Mouse (Mus musculus) heart, adult 2 months (tissue): ENCODE measurements at regions not wholly inside any gene's neighbourhood (a gene's known extent, or its start where the extent isn't known, plus 50 kb on each side); places are given as distances from the start of the nearest gene placed in this dataset.

Experiments
- DNase-seq, 2 experiments: peaks; one replicate each; pipeline ENCODE4 v3.0.0; 2021
- H3K27ac ChIP-seq: fragments of 200-600 bp; 2 replicates; pipeline ENCODE4 v1.8.1; 2022
- H3K27me3 ChIP-seq: fragments of 200-500 bp; 2 replicates; pipeline ENCODE4 v1.6.1; 2012; ENCODE audit warnings: mild to moderate bottlenecking, low read length, inconsistent platforms, mixed read lengths; ENCODE audit not compliant: control insufficient read depth, insufficient read depth
- H3K36me3 ChIP-seq: fragments of 200-500 bp; 2 replicates; pipeline ENCODE4 v1.6.1; 2012; ENCODE audit warnings: low read length, inconsistent platforms; ENCODE audit not compliant: control insufficient read depth, insufficient read depth
- H3K4me1 ChIP-seq: fragments of 200-500 bp; 2 replicates; pipeline ENCODE4 v1.6.1; 2011; ENCODE audit warnings: low read length; ENCODE audit not compliant: control insufficient read depth, insufficient read depth
- H3K4me3 ChIP-seq: fragments of 200-600 bp; 2 replicates; pipeline ENCODE4 v1.8.1; 2022
- H3K79me2 ChIP-seq: fragments of 200-500 bp; replicated peaks from 2 replicates; pipeline ENCODE4 v1.6.1; 2012; ENCODE audit warnings: mild to moderate bottlenecking, inconsistent platforms, low read length, moderate library complexity, mixed read lengths; ENCODE audit not compliant: control insufficient read depth, insufficient read depth
- H3K9ac ChIP-seq: fragments of 200-500 bp; 2 replicates; pipeline ENCODE4 v1.6.1; 2012; ENCODE audit warnings: low read depth, mild to moderate bottlenecking, control low read depth, inconsistent platforms, low read length, mixed read lengths
- CTCF ChIP-seq: fragments of 200-600 bp; IDR thresholded peaks from 2 replicates; pipeline ENCODE4 v1.8.1; 2022; ENCODE audit warnings: antibody characterized with exemption, mild to moderate bottlenecking, moderate library complexity
- EP300 ChIP-seq: fragments of 200-500 bp; IDR thresholded peaks from 2 replicates; pipeline ENCODE4 v1.6.1; 2011; ENCODE audit warnings: low read depth, low read length, control low read depth; ENCODE audit not compliant: insufficient read depth
- POLR2A ChIP-seq: fragments of 200-500 bp; IDR thresholded peaks from 2 replicates; pipeline ENCODE4 v1.6.1; 2011; ENCODE audit warnings: mild to moderate bottlenecking, low read depth, low read length, control low read depth; ENCODE audit not compliant: insufficient read depth
- WGBS: fragments of 180-500 bp; shearing (Covaris S2); methylation state at CpG from one replicate; pipeline ENCODE4 v1.1.7; 2018; 5-methylcytosine and 5-hydroxymethylcytosine counted together
- intact Hi-C: fragments of 180-260 bp; cut with DNase I; formaldehyde crosslinking; loops from one replicate; pipeline ENCODE4 v1.15.1; 2025

DNA sequence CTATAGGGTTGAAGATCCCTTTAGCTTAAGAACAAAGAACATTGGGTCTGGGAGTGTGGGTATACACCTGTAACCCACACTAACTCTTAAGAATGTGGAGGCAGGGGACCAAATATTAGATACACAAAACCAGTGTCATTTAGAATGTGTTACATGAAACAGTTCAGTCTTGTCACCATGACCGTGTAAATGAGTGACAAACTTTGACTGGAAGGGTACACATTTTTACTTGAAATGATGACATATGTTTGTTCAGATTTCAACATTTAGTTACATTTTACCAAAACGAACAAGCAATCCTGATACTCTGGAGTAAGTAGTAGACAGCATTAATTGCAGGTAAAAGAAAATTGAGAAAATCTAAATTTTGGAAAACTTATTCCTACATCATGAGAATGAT is 356.0 kb upstream of the Mtpn start:
- no peak overlapping the region for H3K4me3 ChIP-seq
- no peaks in the 10 kb centered on the region for H3K27me3 ChIP-seq
- no peaks in the 10 kb centered on the region for H3K4me1 ChIP-seq
- intact Hi-C loops: no loop called here
- H3K36me3 ChIP-seq: no peaks in the 10 kb centered on the region
- no peak overlapping the region for H3K9ac ChIP-seq
- no peak for DNase-seq
- H3K27ac ChIP-seq: no peak overlapping the region
- WGBS: 84% methylated on average over 2 of the region's 2 CpGs
- no peaks in the 10 kb centered on the region for H3K79me2 ChIP-seq
- TF ChIP-seq EP300: no peak
- no peak for TF ChIP-seq CTCF
- no peak for TF ChIP-seq POLR2A

- Histone ChIP-seq H3K9ac (no peak overlapping the region), H3K27ac (no peak overlapping the region), H3K4me1 (no peaks in the 10 kb centered on the region), H3K79me2 (no peaks in the 10 kb centered on the region), H3K4me3 (no peak overlapping the region), H3K27me3 (peaks cover 1% of the 10 kb centered on the region; the same call in 1 of the 2 replicates), H3K36me3 (no peaks in the 10 kb centered on the region)
- no peak for TF ChIP-seq POLR2A
- no peak for TF ChIP-seq EP300
- DNase-seq: no peak
- intact Hi-C loops: no loop called here
- WGBS: 86% methylated on average over 6 of the region's 6 CpGs
These were observed 335.0 kb upstream of the Mtpn start for GRCm38 (mm10) chr6:35874671-35875070.

DNA sequence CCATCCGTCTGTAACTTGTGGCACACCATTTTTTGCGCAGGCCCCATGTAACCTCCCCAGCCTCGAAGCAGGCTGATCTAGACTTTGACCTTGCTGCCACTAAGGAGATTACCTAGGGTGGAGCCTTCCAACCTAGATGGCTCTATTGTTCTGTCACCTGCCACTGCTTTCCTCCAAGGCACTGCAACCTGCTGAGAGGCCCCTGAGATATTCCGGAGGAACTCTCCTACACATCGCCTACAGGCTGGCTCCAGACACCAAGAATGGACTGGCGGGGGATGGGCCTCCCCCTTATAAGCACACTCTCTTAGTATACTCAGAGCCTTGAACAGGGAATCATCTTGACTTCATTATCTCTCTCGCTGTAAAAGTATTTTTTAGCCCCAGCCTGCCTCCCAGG is 331.7 kb upstream of the Mtpn start:
- Histone ChIP-seq H3K27me3 (no peaks in the 10 kb centered on the region), H3K4me1 (no peaks in the 10 kb centered on the region), H3K4me3 (no peak overlapping the region), H3K9ac (no peak overlapping the region), H3K27ac (no peak overlapping the region), H3K79me2 (no peaks in the 10 kb centered on the region), H3K36me3 (no peaks in the 10 kb centered on the region)
- 73% methylated on average over 7 of the region's 7 CpGs for WGBS
- TF ChIP-seq EP300 (no peak), CTCF (no peak), POLR2A (no peak)
- DNase-seq: no peak
- intact Hi-C loops: no loop called here

- intact Hi-C loops: no loop called here
- no peak for DNase-seq
- TF ChIP-seq POLR2A (no peak), CTCF (no peak), EP300 (no peak)
- 79% methylated on average over 6 of the region's 6 CpGs for WGBS
- Histone ChIP-seq H3K36me3 (no peaks in the 10 kb centered on the region), H3K9ac (no peak overlapping the region), H3K4me1 (no peaks in the 10 kb centered on the region), H3K79me2 (no peaks in the 10 kb centered on the region), H3K4me3 (no peak overlapping the region), H3K27ac (no peak overlapping the region), H3K27me3 (no peaks in the 10 kb centered on the region)
These were observed 324.5 kb upstream of the Mtpn start for GRCm38 (mm10) chr6:35864218-35864617.

DNA sequence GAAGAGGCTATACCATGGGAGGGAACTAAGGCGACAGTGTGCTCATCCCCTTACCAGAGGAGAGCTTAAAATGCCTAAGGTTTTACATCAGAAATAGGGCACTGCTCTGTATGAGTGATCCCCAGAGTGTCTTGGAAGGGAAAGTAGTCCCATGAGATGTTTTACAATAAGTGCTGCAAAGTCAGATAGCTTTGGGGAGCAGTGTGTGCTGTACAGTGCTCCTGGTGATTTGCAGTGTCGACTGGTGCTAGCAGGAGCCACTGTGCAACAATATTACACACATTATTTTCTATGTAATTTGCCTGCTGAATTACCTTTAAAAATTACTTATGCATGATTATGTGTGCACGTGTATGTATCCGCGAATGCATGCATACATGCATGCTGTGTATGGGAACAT is 314.3 kb upstream of the Mtpn start:
- Histone ChIP-seq H3K4me3 (no peak overlapping the region), H3K79me2 (no peaks in the 10 kb centered on the region), H3K4me1 (no peaks in the 10 kb centered on the region), H3K36me3 (no peaks in the 10 kb centered on the region), H3K27me3 (no peaks in the 10 kb centered on the region), H3K27ac (no peak overlapping the region), H3K9ac (no peak overlapping the region)
- WGBS: 85% methylated on average over 5 of the region's 5 CpGs
- TF ChIP-seq EP300 (no peak), POLR2A (no peak), CTCF (no peak)
- intact Hi-C loops: no loop called here
- no peak for DNase-seq

GRCm38 (mm10) chr6:35816657-35817056 is 277.0 kb upstream of the Mtpn start:
- no peaks in the 10 kb centered on the region for H3K4me1 ChIP-seq
- intact Hi-C loops: no loop called here
- H3K27me3 ChIP-seq: no peaks in the 10 kb centered on the region
- H3K36me3 ChIP-seq: no peaks in the 10 kb centered on the region
- H3K79me2 ChIP-seq: no peaks in the 10 kb centered on the region
- H3K4me3 ChIP-seq: no peak overlapping the region
- no peak overlapping the region for H3K9ac ChIP-seq
- 85% methylated on average over 16 of the region's 16 CpGs for WGBS
- H3K27ac ChIP-seq: no peak overlapping the region
- no peak for DNase-seq
- TF ChIP-seq POLR2A (no peak), CTCF (no peak), EP300 (no peak)

DNA sequence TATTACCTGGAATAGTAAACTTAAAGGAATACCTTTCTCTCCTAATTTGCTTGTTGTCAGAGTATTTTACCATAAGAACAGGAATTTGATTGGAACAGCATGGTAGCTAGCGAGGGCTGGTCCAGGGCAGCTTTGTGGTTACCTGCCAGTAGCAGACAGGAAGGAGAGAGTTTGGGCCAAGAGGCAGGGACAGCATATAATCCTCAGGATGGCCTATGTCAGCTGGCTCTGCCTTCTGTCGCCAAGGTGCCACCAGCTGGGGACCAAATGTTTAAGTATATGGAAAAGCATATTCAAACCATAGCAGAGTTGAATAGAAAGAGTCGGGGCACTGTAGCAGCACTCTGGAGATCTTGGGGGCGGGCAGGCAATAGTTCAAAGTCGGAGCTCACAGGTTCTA is 274.8 kb upstream of the Mtpn start:
- TF ChIP-seq CTCF: no peak
- TF ChIP-seq POLR2A: no peak
- TF ChIP-seq EP300: no peak
- H3K4me1 ChIP-seq: no peaks in the 10 kb centered on the region
- WGBS: 75% methylated on average over 5 of the region's 5 CpGs
- H3K27ac ChIP-seq: no peak overlapping the region
- H3K36me3 ChIP-seq: no peaks in the 10 kb centered on the region
- no peak overlapping the region for H3K9ac ChIP-seq
- no peak overlapping the region for H3K4me3 ChIP-seq
- intact Hi-C loops: no loop called here
- H3K79me2 ChIP-seq: no peaks in the 10 kb centered on the region
- H3K27me3 ChIP-seq: no peaks in the 10 kb centered on the region
- DNase-seq: no peak
